Mouse (Mus musculus): ENCODE data around the gene Zcchc24.

DNA sequence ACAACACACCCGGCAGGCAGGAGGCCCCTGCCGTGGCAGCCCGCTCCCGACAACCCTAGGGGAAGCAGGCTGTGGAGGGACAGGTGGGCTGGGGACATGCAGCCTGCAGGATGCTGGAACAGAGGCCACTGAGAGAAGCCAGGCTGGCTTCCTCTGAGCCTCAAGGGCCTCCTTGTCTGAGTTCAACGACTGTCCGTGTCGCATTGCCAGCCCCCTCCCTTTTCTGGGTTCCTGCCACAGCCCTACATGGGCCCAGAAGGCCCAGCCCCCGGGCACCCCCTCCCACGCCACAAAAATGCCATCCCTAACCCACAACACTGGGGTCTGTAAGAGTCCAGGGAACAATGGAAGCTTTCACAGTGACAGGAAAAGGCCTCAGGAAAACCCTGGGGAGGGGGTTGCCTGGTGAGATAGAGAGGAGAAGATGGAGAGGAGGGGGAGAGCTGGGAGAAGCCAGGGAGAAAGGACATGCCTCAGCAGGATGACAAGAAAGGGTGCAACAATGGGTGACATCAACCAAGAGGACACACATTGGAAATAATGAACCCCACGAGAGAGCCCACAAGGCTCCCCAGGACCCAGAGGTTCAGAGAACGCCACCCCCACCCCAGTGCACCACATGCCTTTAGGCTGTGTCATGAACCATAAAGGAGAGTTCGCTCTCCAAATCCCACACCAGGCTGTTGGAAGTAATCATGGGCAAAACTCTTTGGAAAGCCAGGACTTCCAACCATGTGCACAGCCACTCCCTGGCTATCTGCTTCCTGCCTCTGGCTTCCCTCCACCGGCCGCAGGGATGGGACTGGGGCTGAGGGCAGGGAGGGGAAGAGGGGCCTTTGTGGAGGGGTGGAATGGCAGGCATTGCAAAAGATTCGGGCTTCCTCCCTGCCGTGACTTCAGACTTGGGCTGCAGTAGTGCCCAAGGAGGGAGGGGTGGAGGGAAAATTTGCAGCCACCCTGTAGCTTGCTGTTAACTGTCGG is 33.8 kb downstream of the Zcchc24 start:
- no peak for TF ChIP-seq MYOD1 (IDR thresholded peaks at IDR 0.05; ENCODE audit: control insufficient read depth, insufficient read length, low read depth)
- no peak for TF ChIP-seq CTCF (IDR thresholded peaks at IDR 0.05; ENCODE audit: control insufficient read depth, insufficient read depth, insufficient read length)
- peak; percentile 92 for TF ChIP-seq MAX (IDR thresholded peaks at IDR 0.05)
- TF ChIP-seq CEBPB (IDR thresholded peaks at IDR 0.05; ENCODE audit: low read depth), result no peak
- TF ChIP-seq USF1 (IDR thresholded peaks at IDR 0.05; ENCODE audit: low read depth), result no peak
- no peak for TF ChIP-seq MYOG (IDR thresholded peaks at IDR 0.05; ENCODE audit: control insufficient read depth, extremely low read depth, insufficient read length)

Measured in C2C12 (cell line).